Mouse (Mus musculus) kidney, embryonic 14.5 days (tissue): ENCODE data around the gene Kank4. TPM values are rescaled to one million over a fixed set of nuclear protein-coding genes. Genes with fewer than 3 reads are reported as not detected.

Experiments
- ATAC-seq: fragments of 200-750 bp; cut with Nextera tagmentation; 2 replicates; pipeline ENCODE4 v1.8.0; 2017; ENCODE audit warnings: moderate number of reproducible peaks, mild to moderate bottlenecking, moderate TSS enrichment, moderate library complexity; ENCODE audit not compliant: low FRiP score, low TSS enrichment
- H3K27ac ChIP-seq: fragments of 300-500 bp; sonication (generic); 2 replicates; pipeline ENCODE4 v1.5.1; 2014; ENCODE audit warnings: low read depth, mild to moderate bottlenecking, low read length, moderate library complexity, mixed read lengths
- H3K27me3 ChIP-seq: fragments of 300-500 bp; sonication (generic); 2 replicates; pipeline ENCODE4 v1.6.1; 2014; ENCODE audit warnings: mild to moderate bottlenecking, low read length; ENCODE audit not compliant: control insufficient read depth, insufficient read depth
- H3K36me3 ChIP-seq: fragments of 300-500 bp; sonication (generic); 2 replicates; pipeline ENCODE4 v1.6.1; 2014; ENCODE audit warnings: low read length, mixed read lengths; ENCODE audit not compliant: control insufficient read depth, insufficient read depth
- H3K4me1 ChIP-seq: fragments of 300-500 bp; sonication (generic); 2 replicates; pipeline ENCODE4 v1.6.1; 2014; ENCODE audit warnings: low read length, mixed read lengths; ENCODE audit not compliant: control insufficient read depth, insufficient read depth
- H3K4me2 ChIP-seq: fragments of 300-500 bp; sonication (generic); replicated peaks from 2 replicates; pipeline ENCODE4 v1.6.1; 2014; ENCODE audit warnings: low read depth, mild to moderate bottlenecking, low read length
- H3K4me3 ChIP-seq: fragments of 300-500 bp; sonication (generic); 2 replicates; pipeline ENCODE4 v1.5.1; 2014; ENCODE audit warnings: mild to moderate bottlenecking, low read length
- H3K9ac ChIP-seq: fragments of 300-500 bp; sonication (generic); 2 replicates; pipeline ENCODE4 v1.6.1; 2014; ENCODE audit warnings: low read depth, mild to moderate bottlenecking, low read length, moderate library complexity
- H3K9me3 ChIP-seq: fragments of 300-500 bp; sonication (generic); 2 replicates; pipeline ENCODE4 v1.6.1; 2016; ENCODE audit warnings: low read length; ENCODE audit not compliant: control insufficient read depth
- WGBS: fragments of 180-500 bp; shearing (Covaris S2); extraction: QIAGEN DNeasy Blood & Tissue Kit; methylation state at CpG from one replicate; pipeline ENCODE4 v1.1.7; 2014; 5-methylcytosine and 5-hydroxymethylcytosine counted together
- polyA plus RNA-seq: library from polyadenylated mRNA; unstranded; fragments of >200 nt; fragmentation: Nextera tagmentation; extraction: Ambion mirVana; gene quantifications from 2 replicates; pipeline ENCODE4 v1.2.1, GENCODE M21; 2014

The Kank4 gene
- polyA plus RNA-seq, 1 experiment from 2014 or later = 3.5 TPM

DNA sequence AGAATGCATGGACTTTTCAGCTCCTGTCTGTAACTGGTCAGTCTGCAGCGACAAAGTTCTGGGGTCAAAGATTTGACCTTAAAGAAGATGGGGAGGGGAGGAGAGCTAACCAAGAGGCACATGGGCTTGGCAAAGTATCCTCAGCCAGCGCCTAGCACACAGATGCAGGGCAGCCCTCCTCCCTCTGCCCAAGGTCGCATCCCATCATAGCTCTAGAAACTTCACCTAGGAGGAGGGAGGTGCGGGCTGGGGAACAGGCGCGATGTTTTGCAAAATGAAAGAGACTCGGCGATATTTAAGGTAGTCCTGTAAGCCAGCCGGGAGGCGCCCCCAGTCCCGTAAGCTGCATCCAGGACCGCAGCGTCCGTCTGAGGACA lies 542 bp downstream of the Kank4 start:
- Histone ChIP-seq H3K4me2 (peak overlapping the region; percentile 97), H3K27me3 (no peaks in the 10 kb centered on the region), H3K36me3 (no peaks in the 10 kb centered on the region), H3K27ac (no peak overlapping the region), H3K4me3 (peak overlapping the region; percentile 83), H3K9me3 (no peaks in the 10 kb centered on the region), H3K4me1 (peaks cover 10% of the 10 kb centered on the region), H3K9ac (peak overlapping the region; percentile 69)
- under 1% methylated on average over 14 of the region's 14 CpGs for WGBS
- peak; percentile 30; the same call in 1 of the 2 replicates for ATAC-seq

GRCm38 (mm10) chr4:98806306-98806705 lies 11.0 kb downstream of the Kank4 start:
- no peak overlapping the region for H3K9ac ChIP-seq
- peaks cover 8% of the 10 kb centered on the region; the same call in 1 of the 2 replicates for H3K4me1 ChIP-seq
- ATAC-seq = no peak
- H3K4me2 ChIP-seq = no peak overlapping the region
- H3K27me3 ChIP-seq = no peaks in the 10 kb centered on the region
- H3K27ac ChIP-seq = no peak overlapping the region
- H3K9me3 ChIP-seq = no peaks in the 10 kb centered on the region
- 73% methylated on average over 9 of the region's 9 CpGs for WGBS
- no peaks in the 10 kb centered on the region for H3K36me3 ChIP-seq
- no peak overlapping the region for H3K4me3 ChIP-seq

GRCm38 (mm10) chr4:98805291-98806048 lies 11.9 kb downstream of the Kank4 start:
- Histone ChIP-seq H3K36me3 (no peaks in the 10 kb centered on the region), H3K27ac (peak overlapping the region; percentile 1; the same call in 1 of the 2 replicates), H3K4me2 (no peak overlapping the region), H3K4me1 (peaks cover 13% of the 10 kb centered on the region; the same call in 1 of the 2 replicates), H3K9me3 (no peaks in the 10 kb centered on the region), H3K9ac (no peak overlapping the region), H3K4me3 (no peak overlapping the region), H3K27me3 (no peaks in the 10 kb centered on the region)
- no peak for ATAC-seq
- WGBS = 50% methylated on average over 12 of the region's 12 CpGs

DNA sequence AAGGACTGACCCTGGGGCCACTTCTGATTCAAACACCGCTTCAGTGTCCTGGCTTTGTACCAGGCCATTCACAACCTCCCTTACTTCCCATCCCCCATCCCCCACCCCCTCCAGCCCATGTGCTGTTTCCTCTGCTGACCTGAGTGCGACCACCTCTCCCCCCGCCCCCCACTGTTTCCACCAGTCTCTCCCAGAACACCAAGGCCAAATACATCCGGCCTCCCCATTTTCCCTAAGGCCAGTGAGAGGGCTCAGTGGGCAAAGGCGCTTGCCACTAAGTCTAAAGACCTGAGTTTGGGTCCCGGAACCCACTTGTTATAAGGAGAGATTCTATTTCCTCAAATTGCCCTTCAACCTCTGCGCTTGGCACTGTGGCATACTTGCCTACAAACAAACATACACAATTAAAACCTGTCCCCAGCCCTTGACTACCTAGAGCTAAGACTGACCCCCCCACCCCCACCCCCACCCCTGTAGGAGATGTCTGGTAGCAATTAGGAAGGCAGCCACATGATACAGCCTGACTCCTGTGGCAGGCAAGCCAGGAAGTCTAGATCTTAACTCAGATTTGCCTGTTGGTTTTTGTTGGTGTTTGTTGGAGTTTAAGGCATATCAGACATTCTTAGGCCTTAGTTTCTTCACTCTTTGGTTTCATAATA lies 12.7 kb downstream of the Kank4 start:
- Histone ChIP-seq H3K27me3 (no peaks in the 10 kb centered on the region), H3K4me2 (no peak overlapping the region), H3K36me3 (no peaks in the 10 kb centered on the region), H3K4me3 (no peak overlapping the region), H3K9me3 (no peaks in the 10 kb centered on the region), H3K27ac (no peak overlapping the region), H3K9ac (no peak overlapping the region), H3K4me1 (peaks cover 13% of the 10 kb centered on the region; the same call in 1 of the 2 replicates)
- no peak; the same call in 1 of the 2 replicates for ATAC-seq
- 72% methylated on average over 7 of the region's 7 CpGs for WGBS

GRCm38 (mm10) chr4:98801775-98802174 lies 15.6 kb downstream of the Kank4 start:
- no peaks in the 10 kb centered on the region for H3K27me3 ChIP-seq
- WGBS = 95% methylated on average over 11 of the region's 11 CpGs
- H3K4me1 ChIP-seq = peaks cover 13% of the 10 kb centered on the region; the same call in 1 of the 2 replicates
- no peak overlapping the region for H3K4me3 ChIP-seq
- no peak overlapping the region for H3K9ac ChIP-seq
- H3K4me2 ChIP-seq = no peak overlapping the region
- no peaks in the 10 kb centered on the region for H3K36me3 ChIP-seq
- H3K9me3 ChIP-seq = no peaks in the 10 kb centered on the region
- no peak overlapping the region for H3K27ac ChIP-seq
- no peak for ATAC-seq

- Histone ChIP-seq H3K9ac (no peak overlapping the region), H3K36me3 (no peaks in the 10 kb centered on the region), H3K4me2 (no peak overlapping the region), H3K4me3 (no peak overlapping the region), H3K27ac (no peak overlapping the region), H3K9me3 (no peaks in the 10 kb centered on the region), H3K27me3 (no peaks in the 10 kb centered on the region), H3K4me1 (0 out of 2 replicates have a peak, but pooled peaks cover 10% of the 10 kb centered on the region)
- WGBS = 77% methylated on average over 8 of the region's 8 CpGs
- ATAC-seq = no peak
Observed at GRCm38 (mm10) chr4:98800824-98801223, 16.5 kb downstream of the Kank4 start.

DNA sequence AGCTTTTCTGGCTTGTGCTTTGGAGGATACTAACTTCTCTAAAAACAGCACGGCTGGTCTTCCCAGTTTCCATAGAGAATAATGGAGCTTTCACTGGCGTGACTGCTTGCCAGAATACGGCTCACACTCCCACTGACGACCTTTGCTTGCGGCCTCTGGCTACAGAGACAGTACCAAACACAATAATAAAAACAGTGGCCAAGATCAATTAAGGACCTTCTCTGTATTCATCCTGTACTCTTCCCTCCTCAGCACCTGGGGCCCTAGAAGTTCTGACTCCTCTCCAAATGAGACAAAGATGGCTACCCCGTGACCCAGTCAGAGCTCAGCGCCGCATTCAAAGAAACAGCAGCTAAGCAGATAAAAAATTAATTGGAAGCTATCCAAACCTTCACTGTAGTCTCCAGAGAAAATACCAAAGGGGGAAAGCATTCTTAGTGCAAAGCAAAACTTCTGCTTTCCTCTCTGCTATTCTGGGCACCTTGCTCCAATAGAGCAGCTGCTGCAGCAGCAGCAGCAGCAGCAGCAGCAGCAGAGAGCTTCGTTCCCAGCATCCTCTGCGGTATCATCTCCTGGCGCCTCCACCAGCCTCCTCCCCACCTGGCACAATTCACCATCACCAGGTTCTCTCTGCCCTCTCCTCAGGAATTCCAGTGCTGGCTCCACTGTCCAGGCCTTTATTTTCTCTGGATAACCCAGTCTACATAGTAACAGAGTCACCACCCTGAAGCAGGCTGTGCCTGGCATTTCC lies 20.6 kb downstream of the Kank4 start:
- no peaks in the 10 kb centered on the region for H3K27me3 ChIP-seq
- peak overlapping the region; percentile 77; the same call in 1 of the 2 replicates for H3K27ac ChIP-seq
- WGBS = 58% methylated on average over 11 of the region's 11 CpGs
- no peaks in the 10 kb centered on the region for H3K9me3 ChIP-seq
- H3K4me2 ChIP-seq = no peak overlapping the region
- no peaks in the 10 kb centered on the region for H3K36me3 ChIP-seq
- no peak overlapping the region for H3K4me3 ChIP-seq
- no peak overlapping the region for H3K9ac ChIP-seq
- H3K4me1 ChIP-seq = 0 out of 2 replicates have a peak, but pooled peaks cover 8% of the 10 kb centered on the region
- no peak for ATAC-seq

GRCm38 (mm10) chr4:98795241-98795640 lies 22.1 kb downstream of the Kank4 start:
- 0 out of 2 replicates have a peak, but pooled peaks cover 3% of the 10 kb centered on the region for H3K4me1 ChIP-seq
- H3K27ac ChIP-seq = no peak overlapping the region
- H3K4me3 ChIP-seq = no peak overlapping the region
- ATAC-seq = no peak
- no peak overlapping the region for H3K4me2 ChIP-seq
- H3K9me3 ChIP-seq = no peaks in the 10 kb centered on the region
- no peaks in the 10 kb centered on the region for H3K27me3 ChIP-seq
- no peak overlapping the region for H3K9ac ChIP-seq
- no peaks in the 10 kb centered on the region for H3K36me3 ChIP-seq
- 77% methylated on average over 2 of the region's 2 CpGs for WGBS
